Mouse (Mus musculus): ENCODE measurements around the gene Gm6812.
"Not testable (repeated sequence)": the region's sequence is repeated elsewhere in the genome, so short reads cannot be mapped to it uniquely, and the experiment has no call there.

Gm6812 gene

DNA sequence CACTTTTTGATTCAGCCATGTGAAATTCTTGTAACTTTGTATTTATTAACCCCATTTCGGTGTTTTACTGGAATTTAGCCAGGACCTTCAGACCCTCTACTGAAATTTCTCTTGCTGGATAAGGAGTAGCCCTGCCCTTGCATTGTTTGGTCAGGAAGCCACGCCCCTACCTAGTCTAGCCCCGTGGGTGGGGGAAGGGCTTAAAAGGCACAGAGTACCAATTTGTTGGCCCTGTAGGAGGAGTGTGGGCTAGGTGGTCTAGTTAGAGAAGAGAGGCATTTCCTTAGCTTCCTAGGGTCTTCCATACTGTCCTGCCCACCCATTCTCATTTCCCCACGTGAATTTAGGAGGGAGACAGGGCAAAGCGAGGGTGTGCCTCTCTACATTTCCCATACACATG is at the start of gene Gm6812:
TSS of gene Gm6812 (minus strand) at position 101 of the 400 bp plus-strand sequence.
- DNase-seq = not testable (repeated sequence)

DNA sequence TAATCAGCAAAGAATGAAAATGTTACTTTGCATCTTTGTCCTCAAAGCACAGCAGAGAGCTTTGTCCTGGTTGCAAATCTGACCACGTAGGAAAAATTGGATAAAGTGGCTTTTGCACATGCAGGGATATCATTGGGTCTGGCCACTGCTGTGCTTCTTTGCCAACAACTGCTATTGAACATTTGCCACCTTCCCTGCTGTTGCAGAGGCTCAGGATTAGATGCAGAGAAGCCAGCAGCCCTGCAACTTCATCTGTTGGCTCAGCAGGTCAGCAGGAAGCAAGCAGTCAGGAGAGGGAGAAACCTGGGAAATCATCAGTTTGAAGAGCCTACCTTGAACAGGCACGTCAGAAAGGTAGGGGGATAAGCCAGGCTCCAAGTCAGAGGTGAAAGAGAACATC is 27.7 kb downstream of the Gm6812 start:
- peak; percentile 29 for DNase-seq

Measured in cerebellum, adult 11 months (tissue).